Mouse (Mus musculus) mature B cell (primary cell): ENCODE measurements around the gene Tirap.
"Not testable (repeated sequence)": the region's sequence is repeated elsewhere in the genome, so short reads cannot be mapped to it uniquely, and the experiment has no call there.

Experiments used
- in situ Hi-C: fragments of 300-500 bp; cut with MboI; formaldehyde crosslinking; loops from 2 replicates; pipeline ENCODE4 v1.14.3; 2019

Gene Tirap

DNA sequence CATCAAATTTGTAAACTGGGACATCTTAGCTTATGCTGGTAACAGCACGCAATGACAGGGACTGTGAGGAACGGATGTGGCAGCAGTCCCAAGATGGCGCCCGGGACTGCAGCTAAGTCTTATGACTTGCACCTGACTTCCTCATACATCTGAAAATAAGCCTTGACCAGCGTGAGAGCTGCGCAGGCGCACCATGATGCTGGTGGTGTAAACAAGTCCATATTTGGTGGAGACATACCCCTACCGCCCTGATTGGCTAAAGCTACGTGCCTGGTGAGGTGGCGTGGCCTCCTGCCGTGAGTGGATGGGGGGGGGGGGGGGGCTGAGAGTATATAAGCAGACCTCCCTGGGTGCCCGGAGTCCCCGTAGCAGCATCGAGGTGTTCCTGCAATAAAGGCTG lies 52.8 kb downstream of the Tirap start:
- in situ Hi-C loops: not testable (repeated sequence)

DNA sequence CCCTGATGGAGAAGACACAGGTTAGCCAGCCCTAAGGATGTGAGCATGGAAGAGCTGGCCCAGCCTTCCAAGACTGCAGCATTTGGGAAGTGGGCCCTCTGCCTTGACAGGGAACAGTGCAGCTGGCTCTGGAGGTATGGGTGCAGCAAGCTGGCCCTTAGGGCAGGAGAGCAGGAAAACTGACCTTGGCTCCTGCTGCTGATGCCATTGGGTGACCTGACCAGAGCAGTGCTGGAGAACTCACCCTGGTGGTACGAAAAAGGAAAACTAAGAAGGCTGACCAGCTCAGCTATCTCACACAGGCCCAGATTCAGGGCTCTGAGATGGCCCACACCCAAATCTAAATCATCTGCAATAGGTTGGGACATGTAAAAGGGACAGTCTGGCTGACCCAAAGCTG lies 54.3 kb downstream of the Tirap start:
- in situ Hi-C loops: no loop called here

DNA sequence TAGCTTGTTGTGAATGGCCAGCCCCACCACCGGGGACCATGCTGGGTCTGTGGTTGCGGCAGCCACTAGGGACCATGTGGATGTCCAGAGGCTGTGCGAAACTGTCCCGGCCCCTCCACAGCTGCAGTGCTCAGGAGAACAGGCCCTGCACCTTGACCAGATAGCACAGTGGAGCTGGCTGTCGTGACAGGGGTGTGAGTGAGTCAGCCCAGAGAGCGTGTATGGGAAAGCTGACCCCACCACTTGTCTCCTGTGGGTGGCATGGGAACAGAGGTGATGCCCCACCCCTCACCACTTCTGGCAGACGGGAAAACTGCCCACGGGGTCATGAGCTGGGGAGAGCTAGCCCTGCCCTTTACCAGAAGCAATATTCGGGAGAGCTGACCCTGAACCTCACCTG lies 55.0 kb downstream of the Tirap start:
- in situ Hi-C loops: no loop called here

DNA sequence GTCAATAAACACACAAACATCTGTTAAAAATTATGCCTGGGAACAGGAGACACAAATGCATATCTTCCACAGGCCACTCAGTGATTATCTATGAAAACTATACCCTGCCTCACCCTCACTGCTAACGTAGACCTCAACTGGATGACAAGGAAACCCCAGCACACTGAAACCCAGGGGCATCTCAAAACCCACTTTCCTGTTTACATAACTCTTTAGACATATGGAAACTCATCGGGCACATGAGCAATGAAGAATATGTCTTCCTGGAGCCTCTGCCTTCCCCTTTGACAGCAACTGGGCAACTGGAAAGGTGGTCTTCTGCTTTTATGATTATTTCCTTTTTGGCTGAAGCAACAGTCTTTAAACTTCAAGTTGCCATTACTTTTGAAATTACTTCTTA lies 57.9 kb downstream of the Tirap start:
- in situ Hi-C loops: no loop called here

DNA sequence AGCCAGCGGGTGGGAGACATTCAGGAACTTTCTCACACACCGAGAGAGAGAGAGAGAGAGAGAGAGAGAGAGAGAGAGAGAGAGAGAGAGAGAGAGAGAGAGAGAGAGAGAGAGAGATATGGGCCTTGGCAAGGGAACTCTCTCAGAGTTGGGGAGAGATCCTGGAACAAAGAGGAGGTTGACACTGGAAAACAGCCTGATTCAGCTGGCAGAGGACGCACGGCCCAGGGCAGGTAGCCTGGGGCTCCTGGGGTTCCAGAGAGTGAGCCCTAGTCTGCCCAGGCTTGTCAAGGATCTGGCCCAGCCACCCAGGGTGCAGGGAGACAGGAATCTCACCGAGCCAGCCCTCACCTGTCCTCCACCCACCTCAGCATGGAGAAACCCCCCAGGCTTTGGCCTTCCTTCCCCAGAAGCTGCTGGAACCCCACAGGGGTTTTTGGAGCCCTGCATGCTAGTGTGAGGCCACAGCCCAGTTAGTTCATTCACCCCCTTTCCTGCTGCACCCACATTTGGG lies 60.8 kb downstream of the Tirap start:
- in situ Hi-C loops: no loop called here

DNA sequence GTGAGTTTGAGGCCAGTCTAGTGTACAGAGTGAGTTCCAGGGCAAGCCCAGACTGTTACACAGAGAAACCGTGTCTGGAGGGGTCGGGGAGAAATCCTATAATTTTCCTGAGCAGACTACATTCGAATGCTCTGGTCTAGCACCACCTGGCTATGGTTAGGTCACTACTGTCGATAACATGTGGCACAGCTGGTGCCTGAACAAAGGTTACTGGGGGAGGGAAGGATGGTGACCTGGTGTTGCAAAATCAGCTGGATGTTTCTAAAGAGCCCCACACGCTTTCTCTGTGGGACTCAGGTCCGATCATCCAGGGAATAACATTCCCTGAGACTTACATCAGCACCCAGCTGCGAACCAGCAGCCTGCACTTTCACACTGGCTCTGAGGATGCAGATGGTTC lies 62.1 kb downstream of the Tirap start:
- in situ Hi-C loops: no loop called here

DNA sequence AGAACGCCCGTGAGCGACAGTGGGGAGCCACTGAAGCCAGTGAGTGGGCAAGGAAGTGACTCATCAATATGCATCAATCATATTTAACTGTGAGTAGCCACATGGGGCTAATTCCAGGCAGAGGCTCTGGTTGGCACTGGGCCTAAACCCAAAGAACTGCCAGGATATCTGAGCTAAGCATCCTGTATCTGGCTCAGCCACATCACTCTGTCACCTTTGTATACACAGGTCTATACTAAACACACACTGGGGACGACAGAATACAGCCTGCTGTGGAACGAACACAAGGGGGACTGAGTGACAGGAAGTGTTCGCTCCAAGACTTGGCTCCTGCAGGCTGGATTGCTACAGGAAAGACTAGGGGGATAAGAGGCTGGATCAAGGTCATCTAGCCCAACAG lies 64.5 kb downstream of the Tirap start:
- in situ Hi-C loops: no loop called here
